Comparison of ENCODE assay signal across 18 mouse cellular contexts in the genomic region with DNA sequence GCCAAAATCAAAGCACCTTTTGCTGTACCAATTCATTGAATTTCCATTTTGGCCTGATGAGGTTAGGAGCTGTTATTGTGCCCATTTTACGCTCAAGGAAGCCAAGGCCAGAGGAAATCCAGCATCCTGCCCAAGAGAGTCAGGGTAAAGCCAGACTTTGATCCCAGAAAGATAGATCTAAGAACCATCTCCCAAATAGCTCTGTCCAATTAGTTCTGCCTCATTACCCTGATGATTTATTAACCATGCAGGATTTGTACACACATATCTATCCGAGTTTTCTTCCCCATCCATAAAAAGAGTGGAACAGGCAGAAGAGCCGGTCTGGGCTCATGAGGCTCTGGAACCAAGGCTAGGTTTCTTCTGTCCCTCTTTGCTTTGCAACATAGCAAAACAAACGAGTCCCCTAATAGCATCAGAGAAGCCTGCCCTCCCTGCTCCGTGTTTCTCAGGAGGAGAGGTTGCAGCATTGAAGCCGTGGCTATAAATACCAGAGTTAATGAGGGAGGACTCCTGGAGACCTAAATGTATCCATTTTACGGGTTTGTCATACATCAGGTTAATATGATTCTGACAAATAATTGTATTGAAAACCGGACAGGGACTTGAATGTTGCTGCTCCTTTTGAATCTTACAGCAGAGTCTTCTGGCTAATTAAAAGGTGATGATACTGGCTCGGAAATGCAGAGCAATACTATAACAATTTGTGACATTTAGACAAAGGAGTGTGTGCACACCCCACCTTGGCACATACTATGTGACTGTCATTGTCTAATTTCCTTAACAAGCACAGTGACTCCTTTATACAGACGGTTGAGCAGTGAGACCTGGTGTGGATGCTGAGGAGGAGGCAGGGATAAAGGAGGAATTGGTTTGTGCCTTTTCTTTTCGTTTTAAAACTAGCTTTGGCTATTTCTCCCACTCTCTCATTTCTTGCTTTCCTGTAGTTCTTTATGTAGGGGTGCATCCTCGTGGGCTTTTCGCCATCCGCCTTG.
DNase-seq lines count a peak whose midpoint lies in the region; ATAC-seq lines count a peak whose summit lies in the region.
"Had no signal": no experiment of that assay in that cellular context is flagged by ENCODE, and none has a peak within 500 bp of the region (broad histone marks: within the 10 kb centered on the region; RNA-seq: fewer than 3 reads in every experiment).

No protein-coding gene starts in this region.

- no peaks in the 10 kb centered on the region for H3K9me3 ChIP-seq in kidney, embryonic 16.5 days (ENCODE audit: low read length)
- no peaks in the 10 kb centered on the region for H3K9me3 ChIP-seq in hindbrain, embryonic 16.5 days (ENCODE audit: control insufficient read depth, low read length)
- H3K9me3 ChIP-seq: embryonic facial prominence, embryonic 13.5 days; G1E; limb, embryonic 15.5 days; stomach, embryonic 15.5 days had no signal

- peak; percentile 62 for ATAC-seq in kidney, embryonic 16.5 days (ENCODE audit: low FRiP score, low TSS enrichment)
- ATAC-seq in hindbrain, embryonic 16.5 days, result peak; percentile 45; the same call in 1 of the 2 replicates
- ATAC-seq in cerebellum, adult (ENCODE audit: insufficient number of reproducible peaks, low FRiP score, low TSS enrichment), result no peak
- ATAC-seq: CD4-positive, CD25-positive, alpha-beta regulatory T cell, adult 4 months; liver, postnatal 0 days had no signal

- no peak overlapping the region for H3K4me3 ChIP-seq in kidney, embryonic 16.5 days (ENCODE audit: low read length)
- no peak overlapping the region for H3K4me3 ChIP-seq in hindbrain, embryonic 16.5 days (ENCODE audit: low read length)
- H3K4me3 ChIP-seq: embryonic facial prominence, embryonic 13.5 days; limb, embryonic 15.5 days; stomach, embryonic 15.5 days had no signal

- no peak overlapping the region for H3K4me2 ChIP-seq in kidney, embryonic 16.5 days (replicated peaks; ENCODE audit: low read depth, low read length)
- H3K4me2 ChIP-seq in hindbrain, embryonic 16.5 days (ENCODE audit: low read length), result no peak overlapping the region
- H3K4me2 ChIP-seq: embryonic facial prominence, embryonic 13.5 days; limb, embryonic 15.5 days; stomach, embryonic 15.5 days had no signal

- no peaks in the 10 kb centered on the region for H3K27me3 ChIP-seq in kidney, embryonic 16.5 days (ENCODE audit: insufficient read depth, low read length)
- no peaks in the 10 kb centered on the region for H3K27me3 ChIP-seq in hindbrain, embryonic 16.5 days (replicated peaks; ENCODE audit: control insufficient read depth, insufficient read depth, low read length)
- H3K27me3 ChIP-seq: embryonic facial prominence, embryonic 13.5 days; limb, embryonic 15.5 days; stomach, embryonic 15.5 days had no signal

- no peaks in the 10 kb centered on the region for H3K36me3 ChIP-seq in kidney, embryonic 16.5 days (ENCODE audit: insufficient read depth, low read length)
- H3K36me3 ChIP-seq in hindbrain, embryonic 16.5 days (ENCODE audit: control insufficient read depth, insufficient read depth, low read length), result no peaks in the 10 kb centered on the region
- H3K36me3 ChIP-seq: embryonic facial prominence, embryonic 13.5 days; G1E; limb, embryonic 15.5 days; stomach, embryonic 15.5 days had no signal

- 33% methylated on average over 14 of the region's 14 CpGs for WGBS in kidney, embryonic 16.5 days
- 49% methylated on average over 14 of the region's 14 CpGs for WGBS in hindbrain, embryonic 16.5 days

- peaks cover 10% of the 10 kb centered on the region; the same call in 1 of the 2 replicates for H3K4me1 ChIP-seq in kidney, embryonic 16.5 days (ENCODE audit: insufficient read depth, low read length)
- H3K4me1 ChIP-seq in hindbrain, embryonic 16.5 days (ENCODE audit: control insufficient read depth, insufficient read depth, low read depth, low read length), result peaks cover 5% of the 10 kb centered on the region; the same call in 1 of the 2 replicates
- H3K4me1 ChIP-seq: stomach, embryonic 15.5 days had no signal

- no peak overlapping the region for H3K27ac ChIP-seq in kidney, embryonic 16.5 days (ENCODE audit: low read length)
- no peak overlapping the region for H3K27ac ChIP-seq in hindbrain, embryonic 16.5 days (ENCODE audit: low read depth, low read length)
- H3K27ac ChIP-seq: embryonic facial prominence, embryonic 13.5 days; limb, embryonic 15.5 days; stomach, embryonic 15.5 days had no signal

- DNase-seq in kidney, adult 8-10 months, result no peak
- DNase-seq in embryo, embryonic 10.5 days (ENCODE audit: low spot score), result peak; percentile 55
- peak; percentile 33 for DNase-seq in retina, postnatal 1 day
- no peak for DNase-seq in urinary bladder, postnatal 4 days (ENCODE audit: low spot score in 2 of 2)
- DNase-seq: adrenal gland, adult 2 months; cerebellum, adult 11-12 months; gastrocnemius, postnatal 10 days; liver, postnatal 0 days; spleen, adult 18-20 months; thymus, adult 2 months had no signal

- no peak overlapping the region for H3K9ac ChIP-seq in kidney, embryonic 16.5 days (replicated peaks; ENCODE audit: low read length)
- H3K9ac ChIP-seq in hindbrain, embryonic 16.5 days (ENCODE audit: low read depth, low read length), result no peak overlapping the region
- H3K9ac ChIP-seq: embryonic facial prominence, embryonic 13.5 days; limb, embryonic 15.5 days; liver, postnatal 0 days; stomach, embryonic 15.5 days had no signal

Comparison
In these comparisons a context has a peak if more than half of its experiments do, and no peak if none do; other contexts are left out.
1. DNase-seq: peak in embryo, embryonic 10.5 days (single experiment) and retina, postnatal 1 day (single experiment); none in kidney, adult 8-10 months (0 of 2) and urinary bladder, postnatal 4 days (0 of 2).